Mouse (Mus musculus) spleen, adult 2 months (tissue): ENCODE results near the gene Syngr1.

ENCODE experiments used
- CTCF ChIP-seq: fragments of 200-500 bp; IDR thresholded peaks from 2 replicates; pipeline ENCODE4 v1.5.1; 2011; ENCODE audit warnings: mild to moderate bottlenecking, inconsistent platforms; ENCODE audit not compliant: insufficient read depth, insufficient read length, insufficient replicate concordance; ENCODE audit errors: extremely low read depth
- POLR2A ChIP-seq: fragments of 200-500 bp; IDR thresholded peaks from 2 replicates; pipeline ENCODE4 v1.6.1; 2011; ENCODE audit warnings: low read depth, low read length, inconsistent platforms

DNA sequence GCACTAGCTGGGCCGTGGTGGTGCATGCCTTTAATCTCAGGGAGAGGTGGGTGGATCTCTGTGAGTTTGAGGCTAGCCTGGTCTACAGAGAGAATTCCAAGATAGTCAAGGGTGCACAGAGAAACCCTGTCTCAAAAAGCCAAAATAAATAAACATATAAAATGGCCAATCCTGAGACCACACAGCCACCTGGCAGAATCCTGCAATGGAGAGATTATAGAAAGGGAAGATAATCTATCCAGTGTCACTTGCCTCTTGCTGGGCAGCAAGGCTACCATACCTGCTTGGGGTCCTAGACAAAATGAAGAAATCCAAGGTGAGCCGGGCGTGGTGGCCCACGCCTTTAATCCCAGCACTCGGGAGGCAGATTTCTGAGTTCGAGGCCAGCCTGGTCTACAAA is 38.8 kb downstream of the Syngr1 start:
- TF ChIP-seq CTCF (no peak), POLR2A (no peak)
